Comparison of ENCODE assay signal across 8 mouse cellular contexts in genomic region chr16:78217633-78218032, GRCm38 (mm10).
DNase-seq lines count a peak whose midpoint lies in the region; ATAC-seq lines count a peak whose summit lies in the region.

No protein-coding gene starts in this region.

- 46% methylated on average over 6 of the region's 6 CpGs for WGBS in heart, embryonic 16.5 days

- no peak overlapping the region for H3K9ac ChIP-seq in heart, embryonic 16.5 days (ENCODE audit: low read length)

- no peaks in the 10 kb centered on the region for H3K9me3 ChIP-seq in heart, embryonic 16.5 days (replicated peaks; ENCODE audit: control insufficient read depth, low read length)

- H3K4me1 ChIP-seq in heart, embryonic 16.5 days (ENCODE audit: control insufficient read depth, insufficient read depth, low read length): peaks cover 10% of the 10 kb centered on the region; the same call in 1 of the 2 replicates

- ATAC-seq in common myeloid progenitor, adult 5-6 weeks (replicated peaks; ENCODE audit: low read depth, poor library complexity, severe bottlenecking): peak; percentile 85
- no peak for ATAC-seq in heart, embryonic 16.5 days (replicated peaks; ENCODE audit: extremely low read depth, insufficient read depth, low FRiP score)
- ATAC-seq in megakaryocyte, adult 5-6 weeks (ENCODE audit: poor library complexity, severe bottlenecking): peak; percentile 86

- H3K36me3 ChIP-seq in heart, embryonic 16.5 days (ENCODE audit: control insufficient read depth, insufficient read depth): no peaks in the 10 kb centered on the region

- peak overlapping the region; percentile 22 for H3K27ac ChIP-seq in heart, embryonic 16.5 days (ENCODE audit: low read length)

- peak overlapping the region; percentile 57 for H3K4me2 ChIP-seq in heart, embryonic 16.5 days (ENCODE audit: low read depth, low read length)

- DNase-seq in layer of hippocampus, adult 9-11 months: peak; percentile 25
- DNase-seq in layer of hippocampus, adult 9-10 months (ENCODE audit: low spot score): no peak
- no peak for DNase-seq in testis, postnatal 14 days (ENCODE audit: low spot score)
- no peak for DNase-seq in kidney, postnatal 25 days
- no peak for DNase-seq in cerebellum, adult 18-20 months

- H3K27me3 ChIP-seq in heart, embryonic 16.5 days (ENCODE audit: control insufficient read depth, insufficient read depth, low read length): no peaks in the 10 kb centered on the region

- no peak overlapping the region for H3K4me3 ChIP-seq in heart, embryonic 16.5 days (ENCODE audit: low read length)
